Mouse (Mus musculus) E14TG2a.4 (cell line): ENCODE measurements around the gene Mgat5.

Source experiments
- H3K27me3 ChIP-seq: 2 replicates; pipeline ENCODE4 v1.6.1; 2014; ENCODE audit warnings: low read length, control low read depth; ENCODE audit not compliant: insufficient read depth
- H3K36me3 ChIP-seq: 2 replicates; pipeline ENCODE4 v1.6.1; 2014; ENCODE audit warnings: low read length, control low read depth; ENCODE audit not compliant: insufficient read depth
- H3K4me1 ChIP-seq: replicated peaks from 2 replicates; pipeline ENCODE4 v1.6.1; 2014; ENCODE audit warnings: low read depth, low read length, control low read depth
- H3K4me3 ChIP-seq: replicated peaks from 2 replicates; pipeline ENCODE4 v1.5.1; 2014; ENCODE audit warnings: mild to moderate bottlenecking, low read length
- H3K9me3 ChIP-seq: 2 replicates; pipeline ENCODE4 v1.6.1; 2014; ENCODE audit warnings: low read length, control low read depth
- CTCF ChIP-seq: conservative IDR thresholded peaks from 2 replicates; pipeline ENCODE4 v1.5.1; 2014; ENCODE audit warnings: low read length
- NANOG ChIP-seq: IDR thresholded peaks from 2 replicates; pipeline ENCODE4 v1.6.1; 2014; ENCODE audit warnings: borderline replicate concordance, low read length, mixed read lengths
- POU5F1 ChIP-seq: IDR thresholded peaks from 2 replicates; pipeline ENCODE4 v1.6.1; 2014; ENCODE audit warnings: low read length, borderline replicate concordance

Gene Mgat5

DNA sequence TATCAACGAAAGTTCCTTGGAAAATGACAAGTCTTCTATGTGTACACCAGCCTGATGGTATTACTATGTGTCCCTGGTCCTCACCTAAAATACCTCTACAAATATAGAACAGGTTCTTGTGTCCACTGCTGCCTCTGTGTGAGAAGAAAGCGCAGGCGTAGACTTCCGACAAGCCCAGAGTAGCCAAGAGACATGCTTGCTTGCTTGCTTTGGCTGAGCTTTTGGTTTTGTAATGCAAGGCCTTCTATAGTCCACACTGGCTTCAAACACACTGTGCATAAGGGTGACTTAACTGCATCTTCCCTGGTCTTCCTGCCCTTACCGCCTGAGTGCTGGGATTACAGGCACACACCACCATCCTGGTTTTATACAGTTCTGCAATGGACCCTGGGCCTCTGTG is 262.4 kb downstream of the Mgat5 start:
- Histone ChIP-seq H3K4me1 (peaks cover 3% of the 10 kb centered on the region; the same call in 1 of the 2 replicates), H3K4me3 (no peak overlapping the region), H3K27me3 (no peaks in the 10 kb centered on the region), H3K9me3 (no peaks in the 10 kb centered on the region), H3K36me3 (peaks cover 8% of the 10 kb centered on the region; the same call in 1 of the 2 replicates)
- TF ChIP-seq POU5F1 (no peak), NANOG (no peak), CTCF (no peak)

DNA sequence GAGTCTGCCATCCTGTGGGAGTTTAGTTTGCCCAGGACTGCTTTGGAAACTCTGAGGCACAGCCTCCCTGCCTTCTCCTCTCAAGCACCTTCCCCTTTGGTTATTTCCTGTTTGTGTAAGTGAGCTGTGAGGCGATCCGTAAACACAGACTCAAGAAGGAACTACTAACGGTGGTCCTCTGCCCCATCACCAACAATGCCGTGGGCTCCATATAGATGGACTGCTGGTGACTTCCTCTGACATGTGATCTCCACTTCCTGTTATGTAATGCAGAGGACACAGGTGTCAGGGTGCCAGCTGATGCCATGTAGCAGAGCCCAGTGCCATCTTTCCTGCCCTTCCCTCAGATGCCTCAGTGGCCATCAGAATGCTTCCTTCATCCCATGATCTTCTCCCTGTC is 265.4 kb downstream of the Mgat5 start:
- TF ChIP-seq CTCF (no peak), POU5F1 (no peak), NANOG (no peak)
- Histone ChIP-seq H3K36me3 (peaks cover 8% of the 10 kb centered on the region; the same call in 1 of the 2 replicates), H3K4me3 (no peak overlapping the region), H3K27me3 (no peaks in the 10 kb centered on the region), H3K4me1 (no peaks in the 10 kb centered on the region), H3K9me3 (no peaks in the 10 kb centered on the region)

GRCm38 (mm10) chr1:127475756-127476155 is 270.9 kb downstream of the Mgat5 start:
- Histone ChIP-seq H3K36me3 (peaks cover 8% of the 10 kb centered on the region; the same call in 1 of the 2 replicates), H3K9me3 (no peaks in the 10 kb centered on the region), H3K4me3 (no peak overlapping the region), H3K4me1 (no peaks in the 10 kb centered on the region), H3K27me3 (no peaks in the 10 kb centered on the region)
- TF ChIP-seq CTCF (no peak), POU5F1 (no peak), NANOG (no peak)

DNA sequence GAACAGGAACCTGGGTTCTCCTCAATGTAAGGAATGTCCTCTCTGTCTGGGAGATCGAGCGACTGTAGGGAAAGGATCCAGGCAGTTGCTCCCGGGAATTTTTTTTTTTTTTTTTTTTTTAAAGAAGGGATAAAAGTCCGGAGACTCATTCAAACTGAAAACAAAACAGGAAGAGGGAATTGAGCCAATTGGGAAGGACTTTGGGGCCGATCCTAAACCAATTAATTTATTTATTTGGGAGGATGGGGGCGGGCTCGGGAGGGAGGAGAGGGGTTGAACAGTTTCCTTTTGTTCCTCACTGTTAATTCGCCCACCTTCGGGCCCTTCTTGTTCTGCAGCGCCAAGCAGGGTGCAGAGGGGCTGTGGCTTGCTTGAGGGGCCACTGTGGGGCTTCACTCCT is 278.1 kb downstream of the Mgat5 start:
- peak overlapping the region; percentile 37 for H3K4me3 ChIP-seq
- TF ChIP-seq NANOG (no peak), POU5F1 (no peak), CTCF (no peak)
- peaks cover 17% of the 10 kb centered on the region for H3K4me1 ChIP-seq
- H3K36me3 ChIP-seq = no peaks in the 10 kb centered on the region
- no peaks in the 10 kb centered on the region for H3K9me3 ChIP-seq
- no peaks in the 10 kb centered on the region for H3K27me3 ChIP-seq

DNA sequence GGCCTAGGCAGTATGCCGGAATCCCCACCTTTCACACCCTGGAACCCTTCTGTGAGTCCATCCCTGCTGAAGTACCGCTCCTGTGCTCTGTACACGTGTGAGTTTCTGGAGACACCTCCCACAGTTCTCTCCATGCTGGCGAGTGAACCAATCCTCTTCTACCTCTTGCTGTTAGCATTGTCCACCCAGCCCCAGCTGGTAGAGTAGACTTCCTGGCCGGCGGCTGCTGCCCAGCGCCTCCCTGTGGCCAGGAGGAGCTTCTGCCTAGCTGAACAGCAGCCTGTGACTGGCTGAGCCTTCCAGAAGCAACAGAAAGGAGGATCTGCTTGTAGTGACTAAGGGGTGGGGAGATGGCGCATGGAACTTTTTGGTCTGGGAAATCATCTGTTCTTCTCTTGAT is 279.4 kb downstream of the Mgat5 start:
- Histone ChIP-seq H3K4me1 (peaks cover 17% of the 10 kb centered on the region), H3K27me3 (no peaks in the 10 kb centered on the region), H3K9me3 (peaks cover 8% of the 10 kb centered on the region), H3K4me3 (no peak overlapping the region), H3K36me3 (no peaks in the 10 kb centered on the region)
- TF ChIP-seq POU5F1 = no peak

DNA sequence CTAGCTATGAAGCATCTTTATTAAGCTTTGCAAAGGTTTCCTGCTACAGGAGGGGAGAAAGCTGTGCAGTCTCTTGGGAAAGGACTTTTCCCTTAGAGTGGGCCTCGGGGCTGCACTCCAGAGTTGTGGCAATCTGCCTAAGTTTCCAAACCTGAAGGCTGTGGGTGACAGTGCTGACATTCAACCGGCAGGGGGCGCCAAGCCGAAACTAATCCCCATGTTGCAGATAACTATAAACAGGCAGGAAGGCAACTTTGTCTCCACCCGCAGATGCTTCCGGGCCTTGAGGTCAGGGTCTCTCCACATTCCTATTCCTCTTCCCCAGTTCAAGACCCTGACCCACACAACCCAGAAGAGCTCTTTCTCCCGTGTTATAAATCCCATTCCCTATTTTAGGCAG is 280.0 kb downstream of the Mgat5 start:
- no peak for TF ChIP-seq NANOG
- no peak for TF ChIP-seq POU5F1
- TF ChIP-seq CTCF = peak; percentile 79
- H3K4me3 ChIP-seq = no peak overlapping the region
- H3K9me3 ChIP-seq = peaks cover 12% of the 10 kb centered on the region
- H3K36me3 ChIP-seq = no peaks in the 10 kb centered on the region
- H3K4me1 ChIP-seq = peaks cover 17% of the 10 kb centered on the region
- H3K27me3 ChIP-seq = no peaks in the 10 kb centered on the region

DNA sequence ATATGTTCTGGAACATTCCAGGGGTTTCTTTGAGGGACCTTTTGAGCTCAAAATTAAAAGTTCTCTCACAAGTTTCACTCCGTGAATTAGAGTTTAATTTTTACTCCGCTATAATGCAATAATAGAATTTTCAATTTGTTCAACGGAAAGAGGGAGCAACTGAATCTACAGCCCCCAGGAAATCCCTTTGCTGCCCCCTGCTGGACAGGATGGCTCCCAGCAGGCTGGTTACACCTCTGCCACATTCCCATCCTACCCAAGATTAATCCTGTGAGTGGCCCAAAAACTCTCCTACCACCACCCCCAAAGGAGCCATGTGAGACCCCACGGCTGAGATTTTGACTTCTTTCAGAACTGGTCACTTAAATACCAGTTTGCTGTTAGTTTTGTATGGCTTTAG is 282.3 kb downstream of the Mgat5 start:
- TF ChIP-seq CTCF (peak; percentile 77), NANOG (no peak)
- no peak overlapping the region for H3K4me3 ChIP-seq
- H3K4me1 ChIP-seq = peaks cover 17% of the 10 kb centered on the region
- no peaks in the 10 kb centered on the region for H3K36me3 ChIP-seq
- H3K9me3 ChIP-seq = peaks cover 12% of the 10 kb centered on the region
- H3K27me3 ChIP-seq = no peaks in the 10 kb centered on the region

DNA sequence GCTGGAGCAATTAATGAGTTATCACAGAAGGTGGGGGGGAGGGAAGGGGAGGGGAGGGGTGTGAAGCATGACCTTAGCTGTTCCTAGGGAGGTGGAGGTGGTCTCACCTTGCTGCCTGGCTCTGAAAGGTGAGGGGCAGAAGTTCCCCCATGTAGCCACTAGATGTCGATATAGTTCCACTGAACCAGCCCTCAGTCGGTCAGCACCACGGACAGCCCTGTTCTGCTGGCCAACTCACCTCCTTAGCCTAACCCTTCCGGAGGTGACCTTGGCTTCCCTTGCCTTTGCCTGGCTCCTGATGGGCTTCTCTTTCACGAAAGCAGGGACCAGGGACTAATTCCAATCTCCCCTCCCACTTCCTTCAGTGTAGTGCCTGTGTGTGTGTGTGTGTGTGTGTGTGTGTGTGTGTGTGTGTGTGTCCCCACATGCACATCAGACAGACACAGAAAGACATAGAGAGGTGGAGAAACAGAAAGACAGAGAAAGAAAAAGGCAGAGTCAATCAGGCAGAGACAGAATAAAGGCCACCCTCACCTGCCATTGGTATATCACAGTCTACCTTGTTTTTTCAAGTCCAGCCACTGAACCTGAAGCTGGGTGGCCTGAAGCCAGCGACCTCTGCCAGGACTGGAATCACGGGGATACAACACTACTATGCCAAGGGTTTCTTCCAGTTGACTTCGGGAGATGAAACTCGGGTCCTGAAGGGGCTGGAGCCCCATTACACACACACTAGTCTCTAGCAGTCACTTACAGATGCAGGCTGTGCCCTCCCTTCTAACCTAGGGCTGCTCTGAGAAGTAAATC is 292.1 kb downstream of the Mgat5 start:
- H3K9me3 ChIP-seq = peaks cover 3% of the 10 kb centered on the region
- H3K4me1 ChIP-seq = peaks cover 10% of the 10 kb centered on the region
- no peak overlapping the region for H3K4me3 ChIP-seq
- no peaks in the 10 kb centered on the region for H3K36me3 ChIP-seq
- H3K27me3 ChIP-seq = no peaks in the 10 kb centered on the region
- peak; percentile 94 for TF ChIP-seq CTCF
- TF ChIP-seq POU5F1 = no peak
- TF ChIP-seq NANOG = no peak

DNA sequence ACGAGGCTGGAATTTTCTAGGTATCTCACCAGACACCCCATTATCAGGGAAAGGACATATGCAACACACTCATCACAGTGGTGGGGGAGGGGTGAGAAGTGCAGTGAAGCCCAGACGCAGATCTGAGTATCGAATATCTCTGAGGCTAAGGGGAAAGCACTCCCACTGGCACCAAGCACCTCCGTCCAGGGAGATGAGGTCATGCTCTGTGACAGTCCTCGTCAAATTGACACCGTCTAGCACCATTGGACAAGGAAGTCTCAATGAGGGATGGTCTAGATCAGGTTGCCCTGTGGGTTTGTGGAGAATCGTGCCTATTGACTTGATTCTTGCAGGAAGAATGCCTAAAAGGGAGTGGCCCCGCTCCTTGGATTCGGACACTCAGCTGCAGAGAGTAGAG is 293.9 kb downstream of the Mgat5 start:
- Histone ChIP-seq H3K36me3 (no peaks in the 10 kb centered on the region), H3K4me1 (peaks cover 10% of the 10 kb centered on the region), H3K4me3 (no peak overlapping the region), H3K9me3 (peaks cover 3% of the 10 kb centered on the region), H3K27me3 (no peaks in the 10 kb centered on the region)
- TF ChIP-seq NANOG (no peak), CTCF (no peak), POU5F1 (no peak)
